Mouse (Mus musculus): ENCODE data around the gene Hmgn3. TPM values are rescaled to one million over a fixed set of nuclear protein-coding genes. Genes with fewer than 3 reads are reported as not detected.

The Hmgn3 gene
- polyA plus RNA-seq, 1 experiment from 2014 or later = 87.0 TPM

GRCm38 (mm10) chr9:83097816-83098215 is 48.7 kb downstream of the Hmgn3 start:
- H3K4me1 ChIP-seq = no peaks in the 10 kb centered on the region
- no peaks in the 10 kb centered on the region for H3K9me3 ChIP-seq
- H3K27me3 ChIP-seq = no peaks in the 10 kb centered on the region
- no peaks in the 10 kb centered on the region for H3K36me3 ChIP-seq
- WGBS = 76% methylated on average over 8 of the region's 8 CpGs
- H3K9ac ChIP-seq = no peak overlapping the region
- H3K4me3 ChIP-seq = no peak overlapping the region
- no peak overlapping the region for H3K27ac ChIP-seq
- no peak overlapping the region for H3K4me2 ChIP-seq
- ATAC-seq (ENCODE audit: borderline replicate concordance, extremely low read depth, low FRiP score, low TSS enrichment) = no peak

- H3K4me2 ChIP-seq = no peak overlapping the region
- no peaks in the 10 kb centered on the region for H3K4me1 ChIP-seq
- no peaks in the 10 kb centered on the region for H3K27me3 ChIP-seq
- ATAC-seq (ENCODE audit: borderline replicate concordance, extremely low read depth, low FRiP score, low TSS enrichment) = no peak
- no peak overlapping the region for H3K9ac ChIP-seq
- H3K4me3 ChIP-seq = no peak overlapping the region
- H3K9me3 ChIP-seq = no peaks in the 10 kb centered on the region
- no peak overlapping the region for H3K27ac ChIP-seq
- H3K36me3 ChIP-seq = no peaks in the 10 kb centered on the region
- 67% methylated on average over 3 of the region's 3 CpGs for WGBS
Measured at GRCm38 (mm10) chr9:83094649-83095336, 51.7 kb downstream of the Hmgn3 start.

- Histone ChIP-seq H3K4me3 (no peak overlapping the region), H3K4me2 (no peak overlapping the region), H3K27me3 (no peaks in the 10 kb centered on the region), H3K36me3 (no peaks in the 10 kb centered on the region), H3K9me3 (no peaks in the 10 kb centered on the region), H3K4me1 (no peaks in the 10 kb centered on the region), H3K9ac (no peak overlapping the region), H3K27ac (no peak overlapping the region)
- WGBS = 59% methylated on average over 7 of the region's 7 CpGs
- no peak for ATAC-seq (ENCODE audit: borderline replicate concordance, extremely low read depth, low FRiP score, low TSS enrichment)
Measured at GRCm38 (mm10) chr9:83083790-83084469, 62.6 kb downstream of the Hmgn3 start.

- ATAC-seq (ENCODE audit: borderline replicate concordance, extremely low read depth, low FRiP score, low TSS enrichment) = no peak
- H3K4me1 ChIP-seq = no peaks in the 10 kb centered on the region
- no peaks in the 10 kb centered on the region for H3K9me3 ChIP-seq
- H3K36me3 ChIP-seq = no peaks in the 10 kb centered on the region
- H3K9ac ChIP-seq = no peak overlapping the region
- 56% methylated on average over 5 of the region's 5 CpGs for WGBS
- no peaks in the 10 kb centered on the region for H3K27me3 ChIP-seq
- H3K27ac ChIP-seq = no peak overlapping the region
- H3K4me3 ChIP-seq = no peak overlapping the region
- no peak overlapping the region for H3K4me2 ChIP-seq
Measured at GRCm38 (mm10) chr9:83083091-83083490, 63.4 kb downstream of the Hmgn3 start.

- H3K9me3 ChIP-seq = no peaks in the 10 kb centered on the region
- no peaks in the 10 kb centered on the region for H3K36me3 ChIP-seq
- WGBS = 81% methylated on average over 6 of the region's 6 CpGs
- no peaks in the 10 kb centered on the region for H3K27me3 ChIP-seq
- ATAC-seq (ENCODE audit: borderline replicate concordance, extremely low read depth, low FRiP score, low TSS enrichment) = no peak
- H3K9ac ChIP-seq = no peak overlapping the region
- H3K4me2 ChIP-seq = no peak overlapping the region
- H3K4me3 ChIP-seq = no peak overlapping the region
- H3K27ac ChIP-seq = no peak overlapping the region
- H3K4me1 ChIP-seq = no peaks in the 10 kb centered on the region
Measured at GRCm38 (mm10) chr9:83082296-83082695, 64.2 kb downstream of the Hmgn3 start.

GRCm38 (mm10) chr9:83079724-83080123 is 66.8 kb downstream of the Hmgn3 start:
- no peaks in the 10 kb centered on the region for H3K4me1 ChIP-seq
- H3K9ac ChIP-seq = no peak overlapping the region
- no peaks in the 10 kb centered on the region for H3K36me3 ChIP-seq
- H3K27ac ChIP-seq = no peak overlapping the region
- no peaks in the 10 kb centered on the region for H3K27me3 ChIP-seq
- WGBS = 90% methylated on average over 3 of the region's 3 CpGs
- H3K4me2 ChIP-seq = no peak overlapping the region
- no peak for ATAC-seq (ENCODE audit: borderline replicate concordance, extremely low read depth, low FRiP score, low TSS enrichment)
- no peaks in the 10 kb centered on the region for H3K9me3 ChIP-seq
- no peak overlapping the region for H3K4me3 ChIP-seq

GRCm38 (mm10) chr9:83068246-83068645 is 78.2 kb downstream of the Hmgn3 start:
- no peak for ATAC-seq (ENCODE audit: borderline replicate concordance, extremely low read depth, low FRiP score, low TSS enrichment)

GRCm38 (mm10) chr9:83061289-83061688 is 85.2 kb downstream of the Hmgn3 start:
- Histone ChIP-seq H3K4me3 (no peak overlapping the region), H3K9ac (no peak overlapping the region), H3K36me3 (no peaks in the 10 kb centered on the region), H3K27ac (no peak overlapping the region), H3K9me3 (no peaks in the 10 kb centered on the region), H3K4me1 (no peaks in the 10 kb centered on the region), H3K4me2 (no peak overlapping the region), H3K27me3 (no peaks in the 10 kb centered on the region)
- ATAC-seq (ENCODE audit: borderline replicate concordance, extremely low read depth, low FRiP score, low TSS enrichment) = no peak
- 39% methylated on average over 11 of the region's 11 CpGs for WGBS

More at GRCm38 (mm10) chr9:83068246-83068645, 78.2 kb downstream of the Hmgn3 start:
- no peaks in the 10 kb centered on the region for H3K4me1 ChIP-seq
- 78% methylated on average over 5 of the region's 5 CpGs for WGBS
- no peak overlapping the region for H3K9ac ChIP-seq
- H3K4me2 ChIP-seq = no peak overlapping the region
- H3K4me3 ChIP-seq = no peak overlapping the region
- H3K27me3 ChIP-seq = no peaks in the 10 kb centered on the region
- no peak overlapping the region for H3K27ac ChIP-seq
- no peaks in the 10 kb centered on the region for H3K36me3 ChIP-seq
- H3K9me3 ChIP-seq = no peaks in the 10 kb centered on the region

Other genes with a start within 250 kb of the Hmgn3 start
- gene Phip, start 171.2 kb downstream of the Hmgn3 start, polyA plus RNA-seq (2015; fragmentation: Nextera tagmentation; extraction: Ambion mirVana) = 76.2 and 84.3 TPM in 2 replicates

Measured in lung, embryonic 15.5 days (tissue).